Mouse (Mus musculus): ENCODE results near the gene Csnk2b. TPM values are rescaled to one million over a fixed set of nuclear protein-coding genes. Genes with fewer than 3 reads are reported as not detected.
"Not testable (repeated sequence)": the region's sequence is repeated elsewhere in the genome, so short reads cannot be mapped to it uniquely, and the experiment has no call there.

Csnk2b gene
- polyA plus RNA-seq, 1 experiment from 2014 or later: 265 TPM

DNA sequence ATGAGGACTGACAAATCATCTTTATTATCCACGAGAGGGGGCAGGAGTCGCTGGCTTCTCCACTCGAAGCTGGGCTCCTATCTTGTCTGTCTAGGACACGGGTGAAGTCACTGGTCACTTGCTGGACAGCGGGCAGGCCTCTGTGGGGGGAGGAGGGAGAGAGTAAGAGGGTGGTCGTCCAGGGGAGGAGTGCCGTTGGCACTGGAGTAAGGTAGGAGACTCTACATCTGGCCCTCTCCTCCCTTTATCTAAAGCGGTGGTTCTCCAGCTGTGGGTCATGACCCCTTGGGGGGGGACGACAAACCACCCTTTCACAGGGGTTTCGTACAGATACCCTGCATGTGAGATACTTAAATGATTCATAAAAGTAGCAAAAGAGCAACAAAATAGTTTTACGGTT lies 7.1 kb upstream of the Csnk2b start:
- Histone ChIP-seq H3K9ac (no peak overlapping the region), H3K4me2 (no peak overlapping the region), H3K27me3 (no peaks in the 10 kb centered on the region), H3K4me1 (peaks cover 32% of the 10 kb centered on the region), H3K27ac (no peak overlapping the region), H3K9me3 (no peaks in the 10 kb centered on the region), H3K4me3 (no peak overlapping the region), H3K36me3 (peaks cover 4% of the 10 kb centered on the region; the same call in 1 of the 2 replicates)
- 53% methylated on average over 11 of the region's 11 CpGs for WGBS
- no peak for ATAC-seq (ENCODE audit: borderline replicate concordance, extremely low read depth, low FRiP score, low TSS enrichment)

GRCm38 (mm10) chr17:35127017-35127416 lies 5.2 kb upstream of the Csnk2b start:
- H3K4me2 ChIP-seq: peak overlapping the region; percentile 69
- peaks cover 34% of the 10 kb centered on the region for H3K4me1 ChIP-seq
- no peak for ATAC-seq (ENCODE audit: borderline replicate concordance, extremely low read depth, low FRiP score, low TSS enrichment)
- H3K4me3 ChIP-seq: peak overlapping the region; percentile 67
- peak overlapping the region; percentile 72; the same call in 1 of the 2 replicates for H3K9ac ChIP-seq
- H3K9me3 ChIP-seq: no peaks in the 10 kb centered on the region
- peaks cover 10% of the 10 kb centered on the region; the same call in 1 of the 2 replicates for H3K36me3 ChIP-seq
- H3K27me3 ChIP-seq: no peaks in the 10 kb centered on the region
- 54% methylated on average over 13 of the region's 13 CpGs for WGBS
- H3K27ac ChIP-seq: 0 out of 2 replicates have a peak overlapping the region, but pooled peaks have one; percentile 89

- no peaks in the 10 kb centered on the region for H3K9me3 ChIP-seq
- 0% methylated on average over 36 of the region's 36 CpGs for WGBS
These were observed 4.4 kb upstream of the Csnk2b start, which contains the start of gene D17H6S53E for GRCm38 (mm10) chr17:35126206-35126611. Gene D17H6S53E, plus strand, starts transcription at chr17:35126373.

GRCm38 (mm10) chr17:35125578-35125977 lies 3.7 kb upstream of the Csnk2b start:
- Histone ChIP-seq H3K4me1 (peaks cover 37% of the 10 kb centered on the region), H3K27me3 (no peaks in the 10 kb centered on the region), H3K4me3 (peak overlapping the region; percentile 67), H3K36me3 (peaks cover 10% of the 10 kb centered on the region; the same call in 1 of the 2 replicates), H3K4me2 (peak overlapping the region; percentile 69), H3K9me3 (no peaks in the 10 kb centered on the region), H3K27ac (peak overlapping the region; percentile 89), H3K9ac (peak overlapping the region; percentile 72)
- WGBS: 14% methylated on average over 6 of the region's 6 CpGs
- ATAC-seq (ENCODE audit: borderline replicate concordance, extremely low read depth, low FRiP score, low TSS enrichment): no peak

More at GRCm38 (mm10) chr17:35126206-35126611, 4.4 kb upstream of the Csnk2b start, which contains the start of gene D17H6S53E:
- ATAC-seq (ENCODE audit: borderline replicate concordance, extremely low read depth, low FRiP score, low TSS enrichment): peak; percentile 50
- Histone ChIP-seq H3K4me1 (peaks cover 37% of the 10 kb centered on the region), H3K4me2 (peak within 1 kb of the TSS; percentile 69), H3K9ac (peak within 1 kb of the TSS; percentile 72), H3K27ac (peak within 1 kb of the TSS; percentile 89), H3K36me3 (peaks cover 10% of the 10 kb centered on the region; the same call in 1 of the 2 replicates), H3K4me3 (peak within 1 kb of the TSS; percentile 67), H3K27me3 (no peaks in the 10 kb centered on the region)

GRCm38 (mm10) chr17:35125081-35125480 lies 3.2 kb upstream of the Csnk2b start:
- Histone ChIP-seq H3K9ac (no peak overlapping the region), H3K4me2 (no peak overlapping the region; the same call in 1 of the 2 replicates), H3K36me3 (peaks cover 10% of the 10 kb centered on the region; the same call in 1 of the 2 replicates), H3K27ac (peak overlapping the region; percentile 89; the same call in 1 of the 2 replicates), H3K9me3 (no peaks in the 10 kb centered on the region), H3K27me3 (no peaks in the 10 kb centered on the region), H3K4me3 (peak overlapping the region; percentile 67; the same call in 1 of the 2 replicates), H3K4me1 (peaks cover 42% of the 10 kb centered on the region)
- ATAC-seq (ENCODE audit: borderline replicate concordance, extremely low read depth, low FRiP score, low TSS enrichment): no peak
- WGBS: 81% methylated on average over 1 of the region's 1 CpGs

GRCm38 (mm10) chr17:35124261-35124896 lies 2.5 kb upstream of the Csnk2b start:
- 89% methylated on average over 12 of the region's 12 CpGs for WGBS
- H3K9ac ChIP-seq; H3K9me3 ChIP-seq; ATAC-seq (ENCODE audit: borderline replicate concordance, extremely low read depth, low FRiP score, low TSS enrichment); H3K4me3 ChIP-seq; H3K27me3 ChIP-seq; H3K4me2 ChIP-seq; H3K27ac ChIP-seq: not testable (repeated sequence)
- Histone ChIP-seq H3K36me3 (peaks cover 15% of the 10 kb centered on the region; the same call in 1 of the 2 replicates), H3K4me1 (peaks cover 48% of the 10 kb centered on the region)

DNA sequence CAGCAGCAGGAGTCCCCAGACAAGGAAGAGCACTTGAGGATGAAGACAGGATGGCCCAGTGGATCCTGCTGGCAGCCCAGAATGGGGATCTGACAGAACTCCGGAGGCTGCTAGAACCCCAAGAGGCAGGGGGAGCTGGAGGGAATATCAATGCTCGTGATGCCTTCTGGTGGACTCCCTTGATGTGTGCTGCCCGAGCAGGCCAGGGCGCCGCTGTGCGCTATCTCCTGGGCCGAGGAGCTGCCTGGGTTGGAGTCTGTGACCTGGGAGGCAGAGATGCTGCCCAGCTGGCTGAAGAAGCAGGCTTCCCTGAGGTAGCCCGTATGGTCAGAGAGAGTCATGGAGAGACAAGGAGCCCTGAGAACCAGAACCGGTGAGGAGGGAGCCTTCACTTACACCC lies 1.4 kb upstream of the Csnk2b start:
- H3K4me3 ChIP-seq; H3K9ac ChIP-seq; ATAC-seq (ENCODE audit: borderline replicate concordance, extremely low read depth, low FRiP score, low TSS enrichment); H3K4me2 ChIP-seq; H3K9me3 ChIP-seq; H3K27me3 ChIP-seq; H3K27ac ChIP-seq: not testable (repeated sequence)
- peaks cover 26% of the 10 kb centered on the region for H3K36me3 ChIP-seq
- peaks cover 48% of the 10 kb centered on the region for H3K4me1 ChIP-seq
- 87% methylated on average over 9 of the region's 9 CpGs for WGBS

GRCm38 (mm10) chr17:35121143-35121799 lies 582 bp downstream of the Csnk2b start, which contains the start of gene Gpank1:
Gene Gpank1, plus strand, starts transcription at chr17:35121455.
- peak within 1 kb of the TSS; percentile 81 for H3K4me3 ChIP-seq
- peaks cover 33% of the 10 kb centered on the region for H3K4me1 ChIP-seq
- H3K4me2 ChIP-seq: peak within 1 kb of the TSS; percentile 95
- no peaks in the 10 kb centered on the region for H3K27me3 ChIP-seq
- ATAC-seq (ENCODE audit: borderline replicate concordance, extremely low read depth, low FRiP score, low TSS enrichment): peak; percentile 97
- H3K27ac ChIP-seq: peak within 1 kb of the TSS; percentile 86
- H3K36me3 ChIP-seq: peaks cover 41% of the 10 kb centered on the region
- WGBS: under 1% methylated on average over 48 of the region's 50 CpGs
- H3K9me3 ChIP-seq: no peaks in the 10 kb centered on the region
- H3K9ac ChIP-seq: peak within 1 kb of the TSS; percentile 91

GRCm38 (mm10) chr17:35120745-35121142 lies 1.1 kb downstream of the Csnk2b start:
- H3K4me1 ChIP-seq: peaks cover 30% of the 10 kb centered on the region
- H3K9ac ChIP-seq: peak overlapping the region; percentile 91
- H3K4me2 ChIP-seq: peak overlapping the region; percentile 95
- no peak for ATAC-seq (ENCODE audit: borderline replicate concordance, extremely low read depth, low FRiP score, low TSS enrichment)
- no peaks in the 10 kb centered on the region for H3K9me3 ChIP-seq
- WGBS: under 1% methylated on average over 33 of the region's 33 CpGs
- H3K27ac ChIP-seq: peak overlapping the region; percentile 60
- peak overlapping the region; percentile 81 for H3K4me3 ChIP-seq
- peaks cover 46% of the 10 kb centered on the region for H3K36me3 ChIP-seq
- H3K27me3 ChIP-seq: no peaks in the 10 kb centered on the region

DNA sequence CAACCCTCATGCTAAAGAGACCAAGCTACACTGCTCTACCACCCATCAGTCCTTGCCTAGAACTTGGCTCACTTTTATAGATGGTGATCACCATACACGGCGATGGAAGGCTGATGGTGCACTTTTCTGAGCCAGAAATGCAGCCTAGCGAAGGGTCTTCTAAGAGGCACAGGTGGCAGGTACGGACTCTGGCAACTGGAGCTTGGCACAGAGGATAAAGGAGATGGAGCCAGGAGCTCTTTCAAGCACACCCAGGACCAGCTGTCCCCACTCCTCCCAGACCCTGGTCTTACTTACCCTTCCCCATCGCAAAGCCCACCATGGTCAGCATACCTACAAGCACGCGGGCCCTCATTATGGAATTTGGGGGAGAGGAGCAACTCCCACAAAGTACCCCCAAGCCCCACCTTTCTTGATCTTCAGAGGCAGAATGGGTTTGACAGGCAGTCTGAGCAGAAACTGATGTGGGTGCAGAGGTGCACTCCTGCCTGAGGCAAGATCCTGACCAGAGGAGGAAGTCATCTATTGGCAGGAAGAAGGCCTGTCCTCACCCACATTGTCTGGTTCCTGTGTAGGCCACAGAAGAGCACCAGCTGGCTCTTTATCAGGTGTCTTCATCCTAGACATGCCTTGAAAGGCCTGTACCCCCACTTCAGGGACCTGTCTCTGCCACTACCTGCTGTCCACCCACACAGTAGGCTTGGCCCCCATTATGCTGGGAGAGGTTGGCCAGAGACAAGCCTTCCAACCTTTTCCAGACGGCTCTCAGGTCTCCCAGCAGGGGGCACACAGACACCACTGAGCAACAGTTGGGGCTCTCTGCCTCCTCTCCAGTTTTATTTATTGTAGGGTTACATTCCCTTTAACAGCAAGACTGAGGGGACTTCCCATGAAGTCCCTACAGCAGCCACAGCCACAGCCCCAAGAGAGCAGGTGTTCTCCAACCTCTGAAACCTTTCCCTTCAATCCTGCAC lies 6.5 kb downstream of the Csnk2b start, which contains the start of gene Ly6g5b:
TSS of gene Ly6g5b (minus strand) at position 383 of the 974 bp plus-strand sequence.
- Histone ChIP-seq H3K9me3 (no peaks in the 10 kb centered on the region), H3K36me3 (peaks cover 54% of the 10 kb centered on the region)

GRCm38 (mm10) chr17:35111774-35112173 lies 10.1 kb downstream of the Csnk2b start:
- H3K9ac ChIP-seq: no peak overlapping the region
- H3K27ac ChIP-seq: no peak overlapping the region
- H3K36me3 ChIP-seq: peaks cover 27% of the 10 kb centered on the region
- no peak overlapping the region for H3K4me2 ChIP-seq
- no peaks in the 10 kb centered on the region for H3K4me1 ChIP-seq
- 62% methylated on average over 9 of the region's 9 CpGs for WGBS
- ATAC-seq (ENCODE audit: borderline replicate concordance, extremely low read depth, low FRiP score, low TSS enrichment): no peak
- no peaks in the 10 kb centered on the region for H3K9me3 ChIP-seq
- no peak overlapping the region for H3K4me3 ChIP-seq
- no peaks in the 10 kb centered on the region for H3K27me3 ChIP-seq

More for the DNA sequence above, 6.5 kb downstream of the Csnk2b start, which contains the start of gene Ly6g5b:
- H3K27me3 ChIP-seq: no peaks in the 10 kb centered on the region
- no peak within 1 kb of the TSS for H3K4me3 ChIP-seq
- H3K4me1 ChIP-seq: peaks cover 8% of the 10 kb centered on the region
- no peak within 1 kb of the TSS for H3K27ac ChIP-seq
- ATAC-seq (ENCODE audit: borderline replicate concordance, extremely low read depth, low FRiP score, low TSS enrichment): no peak
- no peak within 1 kb of the TSS for H3K9ac ChIP-seq
- WGBS: 84% methylated on average over 8 of the region's 8 CpGs
- H3K4me2 ChIP-seq: no peak within 1 kb of the TSS
